Mouse (Mus musculus): ENCODE measurements around the gene Olfr109.

- TF ChIP-seq CTCF (IDR thresholded peaks at IDR 0.05; ENCODE audit: extremely low read depth, insufficient read depth, insufficient read length, insufficient replicate concordance): no peak
- TF ChIP-seq POLR2A (IDR thresholded peaks at IDR 0.05; ENCODE audit: low read depth, low read length): no peak
Measured at GRCm38 (mm10) chr17:37458616-37459015, at the start of gene Olfr109.
